Mouse (Mus musculus): ENCODE data around the gene Slc15a5. TPM values are rescaled to one million over a fixed set of nuclear protein-coding genes. Genes with fewer than 3 reads are reported as not detected.

Gene Slc15a5
- polyA plus RNA-seq, 1 experiment from 2014 or later, result 0.49 TPM

DNA sequence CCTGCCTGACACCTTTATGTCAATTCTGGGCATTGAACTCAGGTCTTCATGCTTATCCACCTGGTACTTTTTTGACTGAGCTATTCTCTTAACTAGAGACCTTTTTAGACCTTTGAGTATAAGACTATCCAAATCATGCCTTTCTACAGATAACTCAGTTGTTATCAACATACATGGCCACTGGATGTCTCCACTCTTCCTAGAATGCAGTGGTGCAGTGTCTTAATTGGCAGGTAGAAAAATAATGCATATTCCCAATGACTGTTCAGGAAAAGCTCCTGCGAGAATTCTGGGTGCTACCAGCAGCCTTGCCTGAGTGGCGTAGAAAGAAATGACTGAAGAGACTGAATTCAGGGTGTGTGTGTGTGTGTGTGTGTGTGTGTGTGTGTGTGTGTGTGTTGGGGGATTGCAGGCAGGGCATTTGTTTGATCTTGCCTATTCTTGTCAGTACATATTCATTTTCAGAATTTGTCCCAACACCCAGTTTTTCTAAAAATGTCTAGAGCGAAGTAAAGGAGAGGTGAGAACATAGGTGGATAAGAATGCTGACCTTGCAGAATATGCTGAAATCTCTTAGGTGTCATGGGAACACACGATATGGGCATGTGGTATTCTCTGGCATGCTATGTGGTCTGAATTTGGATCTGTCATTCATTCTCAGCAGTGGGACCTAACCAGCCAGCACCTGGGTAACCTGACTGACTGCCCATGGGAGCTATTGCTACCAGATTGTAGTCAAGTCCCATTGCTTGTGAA lies 119.5 kb downstream of the Slc15a5 start:
- ATAC-seq (ENCODE audit: low FRiP score, low TSS enrichment), result no peak
- H3K4me3 ChIP-seq (replicated peaks; ENCODE audit: low read depth, low read length), result no peak overlapping the region
- no peak overlapping the region for H3K27ac ChIP-seq (replicated peaks; ENCODE audit: low read depth, low read length)
- no peaks in the 10 kb centered on the region for H3K9me3 ChIP-seq (ENCODE audit: control insufficient read depth, low read length)
- no peak overlapping the region for H3K9ac ChIP-seq (replicated peaks; ENCODE audit: low read length)
- no peaks in the 10 kb centered on the region for H3K27me3 ChIP-seq (ENCODE audit: control insufficient read depth, insufficient read depth, low read length)
- H3K36me3 ChIP-seq (ENCODE audit: control insufficient read depth, insufficient read depth, low read length), result no peaks in the 10 kb centered on the region
- no peak overlapping the region for H3K4me2 ChIP-seq (ENCODE audit: low read length)
- 89% methylated on average over 4 of the region's 4 CpGs for WGBS
- H3K4me1 ChIP-seq (ENCODE audit: control insufficient read depth, insufficient read depth, low read length), result no peaks in the 10 kb centered on the region
- peak; percentile 43 for DNase-seq

- WGBS, result 77% methylated on average over 6 of the region's 6 CpGs
- H3K27ac ChIP-seq (replicated peaks; ENCODE audit: low read depth, low read length), result no peak overlapping the region
- H3K9me3 ChIP-seq (ENCODE audit: control insufficient read depth, low read length), result no peaks in the 10 kb centered on the region
- no peak overlapping the region for H3K4me3 ChIP-seq (replicated peaks; ENCODE audit: low read depth, low read length)
- H3K9ac ChIP-seq (replicated peaks; ENCODE audit: low read length), result no peak overlapping the region
- H3K36me3 ChIP-seq (ENCODE audit: control insufficient read depth, insufficient read depth, low read length), result no peaks in the 10 kb centered on the region
- H3K4me2 ChIP-seq (ENCODE audit: low read length), result no peak overlapping the region
- H3K27me3 ChIP-seq (ENCODE audit: control insufficient read depth, insufficient read depth, low read length), result no peaks in the 10 kb centered on the region
- no peaks in the 10 kb centered on the region for H3K4me1 ChIP-seq (ENCODE audit: control insufficient read depth, insufficient read depth, low read length)
- ATAC-seq (ENCODE audit: low FRiP score, low TSS enrichment) (no peak), DNase-seq (no peak)
Measured at GRCm38 (mm10) chr6:137957630-137958029, 122.1 kb downstream of the Slc15a5 start.

DNA sequence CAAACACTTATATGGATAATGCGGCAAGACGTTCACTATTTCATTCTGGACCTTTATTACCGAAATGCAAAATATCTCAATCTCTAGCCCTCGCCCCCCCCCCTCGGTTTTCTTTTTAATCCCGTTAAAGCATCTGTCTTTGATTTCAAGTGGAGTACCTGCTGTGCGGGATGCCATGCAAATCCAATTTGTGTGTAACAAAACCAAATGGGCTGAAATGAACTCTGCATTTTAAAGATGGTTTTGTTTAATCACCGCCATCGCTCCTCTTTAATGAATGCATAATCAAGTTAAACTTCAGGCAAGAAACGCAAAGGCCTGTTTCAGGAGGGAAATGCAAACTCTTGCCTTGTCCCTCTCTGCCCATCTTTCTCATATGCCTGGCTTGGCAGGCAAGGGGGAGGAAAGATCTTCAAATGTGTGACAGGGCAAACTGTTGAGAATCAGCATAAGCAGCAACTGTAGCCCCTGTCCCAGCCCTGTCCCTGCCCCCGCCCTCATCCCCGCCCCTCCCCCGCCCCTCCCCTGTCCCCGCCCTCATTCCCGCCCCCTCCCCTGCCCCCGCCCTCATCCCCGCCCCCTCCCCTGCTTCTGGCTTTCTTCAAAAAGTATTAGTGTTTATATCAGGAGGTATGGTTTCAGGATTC lies 122.8 kb downstream of the Slc15a5 start:
- Histone ChIP-seq H3K4me1 (ENCODE audit: control insufficient read depth, insufficient read depth, low read length) (no peaks in the 10 kb centered on the region), H3K9me3 (ENCODE audit: control insufficient read depth, low read length) (no peaks in the 10 kb centered on the region), H3K36me3 (ENCODE audit: control insufficient read depth, insufficient read depth, low read length) (no peaks in the 10 kb centered on the region), H3K4me2 (ENCODE audit: low read length) (peak overlapping the region; percentile 33), H3K9ac (replicated peaks; ENCODE audit: low read length) (no peak overlapping the region), H3K27me3 (ENCODE audit: control insufficient read depth, insufficient read depth, low read length) (no peaks in the 10 kb centered on the region), H3K27ac (replicated peaks; ENCODE audit: low read depth, low read length) (no peak overlapping the region), H3K4me3 (replicated peaks; ENCODE audit: low read depth, low read length) (no peak overlapping the region)
- peak; percentile 76 for DNase-seq
- ATAC-seq (ENCODE audit: low FRiP score, low TSS enrichment), result peak; percentile 79
- whole genome bisulfite sequencing, result 9% methylated on average over 17 of the region's 17 CpGs

GRCm38 (mm10) chr6:137946520-137946919 lies 133.2 kb downstream of the Slc15a5 start:
- ATAC-seq (ENCODE audit: low FRiP score, low TSS enrichment), result no peak
- WGBS, result 47% methylated on average over 10 of the region's 10 CpGs
- H3K9me3 ChIP-seq (ENCODE audit: control insufficient read depth, low read length), result no peaks in the 10 kb centered on the region
- no peak overlapping the region for H3K4me2 ChIP-seq (ENCODE audit: low read length)
- H3K4me3 ChIP-seq (replicated peaks; ENCODE audit: low read depth, low read length), result no peak overlapping the region
- no peak for DNase-seq
- no peak overlapping the region for H3K27ac ChIP-seq (replicated peaks; ENCODE audit: low read depth, low read length)
- no peaks in the 10 kb centered on the region for H3K36me3 ChIP-seq (ENCODE audit: control insufficient read depth, insufficient read depth, low read length)
- H3K4me1 ChIP-seq (ENCODE audit: control insufficient read depth, insufficient read depth, low read length), result no peaks in the 10 kb centered on the region
- no peaks in the 10 kb centered on the region for H3K27me3 ChIP-seq (ENCODE audit: control insufficient read depth, insufficient read depth, low read length)
- no peak overlapping the region for H3K9ac ChIP-seq (replicated peaks; ENCODE audit: low read length)

DNA sequence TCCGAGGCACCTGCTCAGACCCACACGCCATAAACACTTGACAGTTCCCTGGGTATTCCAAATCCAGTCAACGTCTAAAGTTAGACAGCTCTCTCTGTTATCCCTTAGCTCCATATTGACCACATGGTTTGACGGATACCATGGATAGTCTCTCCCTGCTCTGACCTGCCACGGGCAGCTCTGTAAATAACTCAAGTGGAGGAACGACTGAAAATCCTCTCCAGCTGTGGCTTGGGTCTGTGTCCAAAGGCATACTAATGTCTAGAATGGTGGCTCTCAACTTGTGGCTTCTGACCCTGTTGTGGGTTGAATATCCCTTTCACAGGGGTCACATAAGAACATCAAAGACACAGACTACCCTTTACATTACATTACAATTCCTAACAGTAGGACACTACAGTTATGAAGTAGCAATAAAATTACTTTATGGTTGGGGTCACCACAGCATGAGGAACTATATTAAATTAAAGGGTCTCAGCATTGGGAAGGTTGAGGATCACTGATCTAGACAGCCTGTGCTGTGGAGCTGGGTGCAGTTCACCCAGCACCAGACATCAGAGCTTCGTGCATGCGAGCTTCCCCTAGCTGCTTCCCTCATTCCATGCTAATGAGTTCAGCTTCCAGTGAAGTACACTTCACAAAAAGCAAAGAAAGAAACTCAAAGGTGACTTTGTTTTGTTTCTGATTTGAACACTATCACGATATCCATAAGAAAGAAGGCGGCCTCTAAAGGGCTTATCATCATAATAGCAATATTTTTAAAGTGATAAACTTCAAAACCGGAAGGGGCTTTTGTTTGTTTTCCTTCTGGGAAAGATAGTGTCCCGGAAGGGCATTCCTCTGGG lies 139.1 kb downstream of the Slc15a5 start:
- ATAC-seq (ENCODE audit: low FRiP score, low TSS enrichment) (no peak), DNase-seq (no peak)
- no peaks in the 10 kb centered on the region for H3K27me3 ChIP-seq (ENCODE audit: control insufficient read depth, insufficient read depth, low read length)
- H3K4me2 ChIP-seq (ENCODE audit: low read length), result no peak overlapping the region
- no peaks in the 10 kb centered on the region for H3K9me3 ChIP-seq (ENCODE audit: control insufficient read depth, low read length)
- no peak overlapping the region for H3K9ac ChIP-seq (replicated peaks; ENCODE audit: low read length)
- H3K4me1 ChIP-seq (ENCODE audit: control insufficient read depth, insufficient read depth, low read length), result no peaks in the 10 kb centered on the region
- 75% methylated on average over 12 of the region's 12 CpGs for WGBS
- H3K36me3 ChIP-seq (ENCODE audit: control insufficient read depth, insufficient read depth, low read length), result no peaks in the 10 kb centered on the region
- no peak overlapping the region for H3K27ac ChIP-seq (replicated peaks; ENCODE audit: low read depth, low read length)
- H3K4me3 ChIP-seq (replicated peaks; ENCODE audit: low read depth, low read length), result no peak overlapping the region

GRCm38 (mm10) chr6:137937541-137937940 lies 142.2 kb downstream of the Slc15a5 start:
- no peaks in the 10 kb centered on the region for H3K36me3 ChIP-seq (ENCODE audit: control insufficient read depth, insufficient read depth, low read length)
- H3K4me2 ChIP-seq (ENCODE audit: low read length), result no peak overlapping the region
- no peak for DNase-seq
- 94% methylated on average over 5 of the region's 5 CpGs for WGBS
- H3K9me3 ChIP-seq (ENCODE audit: control insufficient read depth, low read length), result no peaks in the 10 kb centered on the region
- H3K27ac ChIP-seq (replicated peaks; ENCODE audit: low read depth, low read length), result no peak overlapping the region
- H3K4me3 ChIP-seq (replicated peaks; ENCODE audit: low read depth, low read length), result no peak overlapping the region
- no peaks in the 10 kb centered on the region; the same call in 1 of the 2 replicates for H3K4me1 ChIP-seq (ENCODE audit: control insufficient read depth, insufficient read depth, low read length)
- H3K27me3 ChIP-seq (ENCODE audit: control insufficient read depth, insufficient read depth, low read length), result no peaks in the 10 kb centered on the region
- H3K9ac ChIP-seq (replicated peaks; ENCODE audit: low read length), result no peak overlapping the region
- no peak for ATAC-seq (ENCODE audit: low FRiP score, low TSS enrichment)

DNA sequence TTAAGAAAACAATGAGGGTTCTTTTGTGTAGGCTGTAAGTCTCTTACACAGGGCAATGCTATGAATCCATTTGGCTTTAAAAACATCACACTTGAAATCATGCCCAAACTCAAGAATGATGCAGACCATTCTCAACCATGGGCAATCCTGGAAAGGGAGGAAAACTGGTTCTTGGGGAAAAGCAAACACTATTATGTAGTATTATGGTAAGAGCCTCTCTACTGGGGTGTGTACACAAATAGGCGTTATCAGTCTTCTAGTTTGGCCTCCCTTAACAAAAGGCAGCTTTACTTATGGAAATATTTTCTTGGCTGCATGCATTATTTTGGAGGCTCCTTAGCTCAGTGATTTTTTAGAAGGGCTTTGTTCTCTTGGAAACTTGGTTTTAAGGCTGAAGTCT lies 143.4 kb downstream of the Slc15a5 start:
- no peak for ATAC-seq (ENCODE audit: low FRiP score, low TSS enrichment)
- no peak overlapping the region for H3K4me3 ChIP-seq (replicated peaks; ENCODE audit: low read depth, low read length)
- no peak for DNase-seq
- H3K9me3 ChIP-seq (ENCODE audit: control insufficient read depth, low read length), result no peaks in the 10 kb centered on the region
- H3K9ac ChIP-seq (replicated peaks; ENCODE audit: low read length), result no peak overlapping the region
- WGBS, result 69% methylated on average over 1 of the region's 1 CpGs
- no peak overlapping the region for H3K27ac ChIP-seq (replicated peaks; ENCODE audit: low read depth, low read length)
- H3K4me1 ChIP-seq (ENCODE audit: control insufficient read depth, insufficient read depth, low read length), result no peaks in the 10 kb centered on the region; the same call in 1 of the 2 replicates
- no peak overlapping the region for H3K4me2 ChIP-seq (ENCODE audit: low read length)
- H3K27me3 ChIP-seq (ENCODE audit: control insufficient read depth, insufficient read depth, low read length), result no peaks in the 10 kb centered on the region
- H3K36me3 ChIP-seq (ENCODE audit: control insufficient read depth, insufficient read depth, low read length), result no peaks in the 10 kb centered on the region

DNA sequence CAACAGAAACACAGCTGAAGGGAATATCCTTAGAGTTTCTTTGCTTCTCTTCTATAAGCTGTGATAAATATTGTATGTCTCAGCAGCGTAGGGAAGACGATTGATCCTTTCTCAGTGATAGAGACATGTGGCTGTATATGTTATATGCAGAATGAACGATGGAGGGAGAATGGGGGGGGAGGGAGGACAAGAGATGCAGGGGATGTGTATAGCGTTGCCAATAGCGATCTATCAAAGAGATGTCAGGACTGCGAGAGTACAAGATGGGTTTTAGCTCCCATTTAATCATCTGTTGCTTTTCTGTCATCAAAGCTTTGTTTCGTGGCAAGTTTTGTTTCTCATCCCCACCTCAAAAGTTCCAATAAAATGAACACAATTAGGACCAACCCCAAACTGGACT lies 143.9 kb downstream of the Slc15a5 start:
- Histone ChIP-seq H3K4me3 (replicated peaks; ENCODE audit: low read depth, low read length) (no peak overlapping the region), H3K27ac (replicated peaks; ENCODE audit: low read depth, low read length) (no peak overlapping the region), H3K4me2 (ENCODE audit: low read length) (no peak overlapping the region), H3K9ac (replicated peaks; ENCODE audit: low read length) (no peak overlapping the region), H3K27me3 (ENCODE audit: control insufficient read depth, insufficient read depth, low read length) (no peaks in the 10 kb centered on the region), H3K9me3 (ENCODE audit: control insufficient read depth, low read length) (no peaks in the 10 kb centered on the region), H3K36me3 (ENCODE audit: control insufficient read depth, insufficient read depth, low read length) (no peaks in the 10 kb centered on the region), H3K4me1 (ENCODE audit: control insufficient read depth, insufficient read depth, low read length) (no peaks in the 10 kb centered on the region; the same call in 1 of the 2 replicates)
- WGBS, result 73% methylated on average over 7 of the region's 7 CpGs
- ATAC-seq (ENCODE audit: low FRiP score, low TSS enrichment) (no peak), DNase-seq (no peak)

Measured in midbrain, embryonic 14.5 days (tissue).